Mouse (Mus musculus) kidney, adult 2 months (tissue): ENCODE measurements at regions not wholly inside any gene's neighbourhood (a gene's known extent, or its start where the extent isn't known, plus 50 kb on each side); places are given as distances from the start of the nearest gene placed in this dataset.

Experiments
- DNase-seq: peaks from one replicate; pipeline ENCODE4 v3.0.0; 2021
- H3K27ac ChIP-seq: fragments of 200-500 bp; 2 replicates; pipeline ENCODE4 v1.5.1; 2012; ENCODE audit warnings: low read depth, low read length, control low read depth, inconsistent platforms; ENCODE audit not compliant: insufficient read depth
- H3K27me3 ChIP-seq: fragments of 200-500 bp; replicated peaks from 2 replicates; pipeline ENCODE4 v1.6.1; 2012; ENCODE audit warnings: mild to moderate bottlenecking, moderate library complexity, low read length, inconsistent platforms; ENCODE audit not compliant: control insufficient read depth, insufficient read depth
- H3K36me3 ChIP-seq: fragments of 200-500 bp; 2 replicates; pipeline ENCODE4 v1.6.1; 2012; ENCODE audit warnings: mild to moderate bottlenecking, moderate library complexity, low read length, inconsistent platforms; ENCODE audit not compliant: control insufficient read depth, insufficient read depth
- H3K4me1 ChIP-seq: fragments of 200-500 bp; 2 replicates; pipeline ENCODE4 v1.6.1; 2011; ENCODE audit warnings: low read length; ENCODE audit not compliant: control insufficient read depth, insufficient read depth
- H3K4me3 ChIP-seq: fragments of 200-500 bp; 2 replicates; pipeline ENCODE4 v1.5.1; 2011; ENCODE audit warnings: mild to moderate bottlenecking, low read depth, low read length, control low read depth; ENCODE audit not compliant: insufficient read depth
- CTCF ChIP-seq: fragments of 200-500 bp; conservative IDR thresholded peaks from 2 replicates; pipeline ENCODE4 v1.5.1; 2011; ENCODE audit warnings: low read depth, mild to moderate bottlenecking, control low read depth, low read length, moderate library complexity, mixed read lengths; ENCODE audit not compliant: insufficient read depth, insufficient read length
- POLR2A ChIP-seq: fragments of 200-500 bp; IDR thresholded peaks from one replicate; pipeline ENCODE4 v1.6.1; 2011; ENCODE audit warnings: low read depth, low read length, control low read depth
- WGBS: fragments of 180-500 bp; shearing (Covaris S2); methylation state at CpG from one replicate; pipeline ENCODE4 v1.1.7; 2018; 5-methylcytosine and 5-hydroxymethylcytosine counted together

GRCm38 (mm10) chr11:48250678-48251317, 262.0 kb upstream of the Sgcd start:
- Histone ChIP-seq H3K27me3 (no peaks in the 10 kb centered on the region), H3K4me3 (no peak overlapping the region), H3K27ac (no peak overlapping the region), H3K36me3 (no peaks in the 10 kb centered on the region), H3K4me1 (no peaks in the 10 kb centered on the region)
- DNase-seq: no peak
- 86% methylated on average over 4 of the region's 4 CpGs for WGBS
- no peak for TF ChIP-seq POLR2A
- no peak for TF ChIP-seq CTCF

GRCm38 (mm10) chr11:48249315-48249714, 260.5 kb upstream of the Sgcd start:
- H3K4me3 ChIP-seq: no peak overlapping the region
- TF ChIP-seq POLR2A (no peak), CTCF (no peak)
- WGBS: 88% methylated on average over 1 of the region's 1 CpGs
- no peaks in the 10 kb centered on the region for H3K36me3 ChIP-seq
- H3K4me1 ChIP-seq: no peaks in the 10 kb centered on the region
- DNase-seq: no peak
- H3K27me3 ChIP-seq: no peaks in the 10 kb centered on the region
- H3K27ac ChIP-seq: no peak overlapping the region

- H3K4me3 ChIP-seq: no peak overlapping the region
- H3K27ac ChIP-seq: no peak overlapping the region
- no peak for DNase-seq
- H3K4me1 ChIP-seq: no peaks in the 10 kb centered on the region
- WGBS: 59% methylated on average over 4 of the region's 4 CpGs
- H3K27me3 ChIP-seq: no peaks in the 10 kb centered on the region
- no peaks in the 10 kb centered on the region for H3K36me3 ChIP-seq
- TF ChIP-seq POLR2A (no peak), CTCF (no peak)
Observed at GRCm38 (mm10) chr11:48221156-48221555, 232.4 kb upstream of the Sgcd start.

GRCm38 (mm10) chr11:48219157-48219556, 230.4 kb upstream of the Sgcd start:
- no peak for DNase-seq
- WGBS: 72% methylated on average over 1 of the region's 1 CpGs

GRCm38 (mm10) chr11:48216762-48217161, 228.0 kb upstream of the Sgcd start:
- no peak for DNase-seq
- Histone ChIP-seq H3K4me1 (no peaks in the 10 kb centered on the region), H3K27me3 (no peaks in the 10 kb centered on the region), H3K36me3 (no peaks in the 10 kb centered on the region), H3K27ac (no peak overlapping the region), H3K4me3 (no peak overlapping the region)
- WGBS: 17% methylated on average over 2 of the region's 2 CpGs
- TF ChIP-seq POLR2A (no peak), CTCF (no peak)

More at GRCm38 (mm10) chr11:48219157-48219556, 230.4 kb upstream of the Sgcd start:
- Histone ChIP-seq H3K4me1 (no peaks in the 10 kb centered on the region), H3K27me3 (no peaks in the 10 kb centered on the region), H3K4me3 (no peak overlapping the region), H3K36me3 (no peaks in the 10 kb centered on the region), H3K27ac (no peak overlapping the region)
- no peak for TF ChIP-seq POLR2A

GRCm38 (mm10) chr11:48186604-48187003, 197.8 kb upstream of the Sgcd start:
- WGBS: 70% methylated on average over 4 of the region's 4 CpGs
- no peak for TF ChIP-seq POLR2A
- TF ChIP-seq CTCF: no peak

GRCm38 (mm10) chr11:48178943-48179342, 190.2 kb upstream of the Sgcd start:
- no peak overlapping the region for H3K27ac ChIP-seq
- peak; percentile 18 for DNase-seq
- H3K4me3 ChIP-seq: no peak overlapping the region
- TF ChIP-seq CTCF: no peak
- TF ChIP-seq POLR2A: no peak
- H3K27me3 ChIP-seq: no peaks in the 10 kb centered on the region
- H3K36me3 ChIP-seq: no peaks in the 10 kb centered on the region
- H3K4me1 ChIP-seq: no peaks in the 10 kb centered on the region

More at GRCm38 (mm10) chr11:48186604-48187003, 197.8 kb upstream of the Sgcd start:
- Histone ChIP-seq H3K27me3 (no peaks in the 10 kb centered on the region), H3K4me3 (no peak overlapping the region), H3K4me1 (no peaks in the 10 kb centered on the region), H3K36me3 (no peaks in the 10 kb centered on the region), H3K27ac (no peak overlapping the region)
- DNase-seq: no peak

GRCm38 (mm10) chr11:48178174-48178573, 189.4 kb upstream of the Sgcd start:
- TF ChIP-seq CTCF: no peak
- H3K36me3 ChIP-seq: no peaks in the 10 kb centered on the region
- no peaks in the 10 kb centered on the region for H3K4me1 ChIP-seq
- H3K27me3 ChIP-seq: no peaks in the 10 kb centered on the region
- 40% methylated on average over 3 of the region's 3 CpGs for WGBS
- H3K27ac ChIP-seq: no peak overlapping the region
- H3K4me3 ChIP-seq: no peak overlapping the region
- DNase-seq: no peak
